Mouse (Mus musculus): Measurements from ENCODE around the gene Defb26. TPM values are rescaled to one million over a fixed set of nuclear protein-coding genes. Genes with fewer than 3 reads are reported as not detected.

Gene Defb26
- total RNA-seq (2021), result not detected
- long read RNA-seq, experiment 1, result 0 reads
- long read RNA-seq, experiment 2, result 0 reads

GRCm38 (mm10) chr2:152511592-152511991 lies at the start of gene Defb26:
TSS of gene Defb26 (minus strand) at chr2:152511692.
- DNase-seq, result no peak

GRCm38 (mm10) chr2:152556655-152557054 lies 45.2 kb upstream of the Defb26 start:
- DNase-seq, result no peak

- DNase-seq, result peak; percentile 67 to 82
These were observed 42.4 kb upstream of the Defb26 start for GRCm38 (mm10) chr2:152553774-152554423.

GRCm38 (mm10) chr2:152548124-152548523 lies 36.6 kb upstream of the Defb26 start:
- DNase-seq, result no peak

GRCm38 (mm10) chr2:152544691-152545090 lies 33.2 kb upstream of the Defb26 start:
- peak; percentile 64 to 74 for DNase-seq

- DNase-seq, result no peak
These were observed 32.0 kb upstream of the Defb26 start for GRCm38 (mm10) chr2:152543478-152543877.

GRCm38 (mm10) chr2:152542897-152543296 lies 31.4 kb upstream of the Defb26 start:
- DNase-seq, result no peak

GRCm38 (mm10) chr2:152541979-152542378 lies 30.5 kb upstream of the Defb26 start:
- no peak for DNase-seq

- DNase-seq, result no peak
These were observed 28.6 kb upstream of the Defb26 start, which contains the start of gene Defb29 for GRCm38 (mm10) chr2:152539944-152540710. TSS of gene Defb29 (minus strand) at chr2:152540098.

GRCm38 (mm10) chr2:152517981-152518380 lies 6.5 kb upstream of the Defb26 start, which contains the start of gene Defb28:
TSS of gene Defb28 (plus strand) at chr2:152518255.
- peak; percentile 39 to 55 for DNase-seq

- no peak for DNase-seq
These were observed 4.6 kb upstream of the Defb26 start for GRCm38 (mm10) chr2:152516084-152516483.

GRCm38 (mm10) chr2:152503950-152504349 lies 7.5 kb downstream of the Defb26 start:
- DNase-seq, result no peak

GRCm38 (mm10) chr2:152500863-152501229 lies 10.6 kb downstream of the Defb26 start:
- DNase-seq, result no peak

GRCm38 (mm10) chr2:152500204-152500862 lies 11.2 kb downstream of the Defb26 start:
- DNase-seq, result no peak

GRCm38 (mm10) chr2:152498020-152498419 lies 13.5 kb downstream of the Defb26 start:
- DNase-seq, result no peak

GRCm38 (mm10) chr2:152493151-152493550 lies 18.3 kb downstream of the Defb26 start:
- no peak for DNase-seq

- DNase-seq, result no peak
These were observed 21.5 kb downstream of the Defb26 start, which contains the start of gene Defb22 for GRCm38 (mm10) chr2:152490038-152490437. TSS of gene Defb22 (minus strand) at chr2:152490138.

GRCm38 (mm10) chr2:152487024-152487423 lies 24.5 kb downstream of the Defb26 start:
- DNase-seq, result no peak

- DNase-seq, result no peak
These were observed 29.8 kb downstream of the Defb26 start for GRCm38 (mm10) chr2:152481726-152482125.

- no peak for DNase-seq
These were observed 30.6 kb downstream of the Defb26 start for GRCm38 (mm10) chr2:152480881-152481280.

- DNase-seq, result no peak
These were observed 34.7 kb downstream of the Defb26 start, which contains the start of gene Defb20 for GRCm38 (mm10) chr2:152476763-152477162. TSS of gene Defb20 (plus strand) at chr2:152477063.

GRCm38 (mm10) chr2:152472434-152472833 lies 39.1 kb downstream of the Defb26 start:
- no peak for DNase-seq

GRCm38 (mm10) chr2:152470973-152471372 lies 40.5 kb downstream of the Defb26 start:
- peak; percentile 40 to 61 for DNase-seq

Data from adrenal gland, postnatal 36 days (tissue).